Mouse (Mus musculus): ENCODE measurements around the gene Rasal3. TPM values are rescaled to one million over a fixed set of nuclear protein-coding genes. Genes with fewer than 3 reads are reported as not detected.

Gene Rasal3
- polyA plus RNA-seq (2012; rRNA removed): 2.0 and 2.1 TPM in 2 replicates
- polyA plus RNA-seq (2014; fragmentation: Nextera tagmentation; extraction: Ambion mirVana): 2.2 and 2.3 TPM in 2 replicates

GRCm38 (mm10) chr17:32403417-32403816, at the start of gene Rasal3:
Rasal3 (minus strand) TSS chr17:32403583.
- Histone ChIP-seq H3K36me3 (replicated peaks; ENCODE audit: control insufficient read depth, insufficient read depth, low read depth) (no peaks in the 10 kb centered on the region), H3K9ac (replicated peaks) (peak within 1 kb of the TSS; percentile 46), H3K4me2 (ENCODE audit: low read depth) (peak within 1 kb of the TSS; percentile 65), H3K4me1 (replicated peaks; ENCODE audit: control insufficient read depth in 2 of 2, insufficient read depth in 2 of 2, low read length in 1 of 2) (peaks cover 0 to 7% of the 10 kb centered on the region in 2 experiments; a peak in 2 of 4 replicates), H3K4me3 (ENCODE audit: insufficient read depth in 1 of 2, low read depth in 2 of 2, low read length in 2 of 2) (peak within 1 kb of the TSS; percentile 49 to 51), H3K27me3 (ENCODE audit: control insufficient read depth, insufficient read depth, low read length) (no peaks in the 10 kb centered on the region), H3K9me3 (ENCODE audit: control insufficient read depth, low read length) (no peaks in the 10 kb centered on the region), H3K27ac (no peak within 1 kb of the TSS)
- ATAC-seq (ENCODE audit: insufficient read depth): no peak
- DNase-seq (ENCODE audit: low read depth in 3 of 3, low spot score in 3 of 3): no peak
- 10% methylated on average over 7 of the region's 8 CpGs for WGBS (ENCODE audit: insufficient replicate concordance)
- TF ChIP-seq EP300 (IDR thresholded peaks at IDR 0.05; ENCODE audit: low read depth) (no peak), CTCF (IDR thresholded peaks at IDR 0.05; ENCODE audit: low read depth) (0 out of 2 replicates have a peak, but pooled peaks have one; percentile 5)

DNA sequence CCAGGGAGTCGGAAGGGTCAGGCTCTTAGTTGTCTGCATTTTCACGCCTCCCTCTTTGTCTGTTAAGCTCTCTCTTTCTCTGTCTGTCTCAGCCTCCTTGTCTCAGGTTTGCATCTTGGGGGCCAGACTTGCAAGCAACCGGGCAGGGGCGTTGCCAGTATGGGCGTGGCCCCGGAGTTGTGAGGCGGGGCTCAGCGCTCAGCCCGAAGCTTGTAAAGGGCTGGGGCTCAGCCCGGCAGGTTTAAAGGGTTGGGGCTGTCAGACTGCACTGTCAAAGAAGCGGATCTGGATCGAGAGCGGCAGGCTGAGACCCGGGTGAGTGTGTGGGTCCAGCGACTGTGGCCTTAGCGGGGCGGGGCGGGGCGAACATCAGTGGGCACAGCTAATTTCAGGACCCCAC, 49.1 kb upstream of the Rasal3 start, which contains the start of gene Cyp4f39:
Cyp4f39 (plus strand) TSS at position 242 of the 400 bp plus-strand sequence.
- peak within 1 kb of the TSS; percentile 59 for H3K4me2 ChIP-seq (ENCODE audit: low read depth)
- WGBS (ENCODE audit: insufficient replicate concordance): 3% methylated on average over 19 of the region's 19 CpGs
- no peak within 1 kb of the TSS for H3K27ac ChIP-seq
- no peak within 1 kb of the TSS for H3K9ac ChIP-seq (replicated peaks)
- DNase-seq (ENCODE audit: low read depth in 3 of 3, low spot score in 3 of 3) (peak; percentile 43 to 50 (median 48)), ATAC-seq (ENCODE audit: insufficient read depth) (peak; percentile 59; the same call in 1 of the 2 replicates)
- H3K36me3 ChIP-seq (replicated peaks; ENCODE audit: control insufficient read depth, insufficient read depth, low read depth): no peaks in the 10 kb centered on the region
- H3K27me3 ChIP-seq (ENCODE audit: control insufficient read depth, insufficient read depth, low read length): no peaks in the 10 kb centered on the region; the same call in 1 of the 2 replicates
- peak within 1 kb of the TSS in 1 of 2 experiments; percentile 18; a peak in 2 of 4 replicates for H3K4me3 ChIP-seq (ENCODE audit: insufficient read depth in 1 of 2, low read depth in 2 of 2, low read length in 2 of 2)
- H3K4me1 ChIP-seq (replicated peaks; ENCODE audit: control insufficient read depth in 2 of 2, insufficient read depth in 2 of 2, low read length in 1 of 2): peaks cover 27 to 32% of the 10 kb centered on the region in 2 experiments
- H3K9me3 ChIP-seq (ENCODE audit: control insufficient read depth, low read length): no peaks in the 10 kb centered on the region
- TF ChIP-seq EP300 (IDR thresholded peaks at IDR 0.05; ENCODE audit: low read depth): no peak
- TF ChIP-seq CTCF (IDR thresholded peaks at IDR 0.05; ENCODE audit: low read depth): no peak

DNA sequence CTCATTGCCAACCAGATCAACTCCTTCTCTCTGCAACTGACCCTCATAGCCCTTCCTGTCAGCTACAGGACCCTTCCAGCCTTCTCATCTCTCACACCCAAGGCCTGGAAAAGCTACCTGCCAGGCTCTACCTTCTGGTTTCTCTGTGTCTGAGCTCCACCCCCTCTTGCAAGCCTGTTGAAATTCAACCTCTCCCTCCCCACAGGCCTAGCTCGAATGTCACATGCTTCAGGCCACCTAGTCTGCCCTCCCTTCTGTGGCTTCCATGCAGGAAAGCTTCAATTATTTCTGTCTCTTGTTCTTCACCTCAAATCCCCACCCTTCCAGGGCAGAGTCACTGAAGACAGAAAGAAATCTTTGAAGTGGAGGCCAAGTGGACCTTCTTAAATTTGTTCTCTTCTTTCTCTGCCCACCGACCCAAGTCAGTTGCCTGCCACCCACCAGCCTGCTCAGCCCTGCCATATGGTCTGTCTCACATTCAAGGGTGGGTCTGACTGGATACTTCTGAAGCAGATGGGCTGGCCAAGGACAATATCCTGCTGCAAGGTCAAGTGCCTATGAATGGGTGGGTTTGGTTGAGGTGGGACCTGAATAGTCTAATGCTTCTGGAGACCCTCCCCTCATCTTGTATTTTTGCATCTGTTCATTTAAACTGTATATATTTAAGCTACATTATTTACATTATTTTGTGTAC, 47.6 kb upstream of the Rasal3 start:
- no peak overlapping the region for H3K9ac ChIP-seq (replicated peaks)
- 34% methylated on average over 2 of the region's 2 CpGs for WGBS (ENCODE audit: insufficient replicate concordance)
- no peak for DNase-seq (ENCODE audit: low read depth in 3 of 3, low spot score in 3 of 3)
- no peak overlapping the region for H3K27ac ChIP-seq
- no peaks in the 10 kb centered on the region; the same call in 1 of the 2 replicates for H3K27me3 ChIP-seq (ENCODE audit: control insufficient read depth, insufficient read depth, low read length)
- no peak overlapping the region for H3K4me3 ChIP-seq (ENCODE audit: insufficient read depth in 1 of 2, low read depth in 2 of 2, low read length in 2 of 2)
- H3K9me3 ChIP-seq (ENCODE audit: control insufficient read depth, low read length): no peaks in the 10 kb centered on the region
- H3K4me1 ChIP-seq (replicated peaks; ENCODE audit: control insufficient read depth in 2 of 2, insufficient read depth in 2 of 2, low read length in 1 of 2): peaks cover 26 to 27% of the 10 kb centered on the region in 2 experiments
- no peak overlapping the region for H3K4me2 ChIP-seq (ENCODE audit: low read depth)
- no peak for ATAC-seq (ENCODE audit: insufficient read depth)
- no peaks in the 10 kb centered on the region for H3K36me3 ChIP-seq (replicated peaks; ENCODE audit: control insufficient read depth, insufficient read depth, low read depth)
- no peak for TF ChIP-seq EP300 (IDR thresholded peaks at IDR 0.05; ENCODE audit: low read depth)
- no peak for TF ChIP-seq CTCF (IDR thresholded peaks at IDR 0.05; ENCODE audit: low read depth)

GRCm38 (mm10) chr17:32449042-32449441, 45.7 kb upstream of the Rasal3 start:
- no peak overlapping the region for H3K4me3 ChIP-seq (ENCODE audit: insufficient read depth in 1 of 2, low read depth in 2 of 2, low read length in 2 of 2)
- H3K36me3 ChIP-seq (replicated peaks; ENCODE audit: control insufficient read depth, insufficient read depth, low read depth): no peaks in the 10 kb centered on the region
- DNase-seq (ENCODE audit: low read depth in 3 of 3, low spot score in 3 of 3): no peak
- H3K4me2 ChIP-seq (ENCODE audit: low read depth): no peak overlapping the region
- H3K4me1 ChIP-seq (replicated peaks; ENCODE audit: control insufficient read depth in 2 of 2, insufficient read depth in 2 of 2, low read length in 1 of 2): peaks cover 14 to 15% of the 10 kb centered on the region in 2 experiments
- H3K27ac ChIP-seq: no peak overlapping the region
- no peak overlapping the region for H3K9ac ChIP-seq (replicated peaks)
- TF ChIP-seq EP300 (IDR thresholded peaks at IDR 0.05; ENCODE audit: low read depth) (no peak), CTCF (IDR thresholded peaks at IDR 0.05; ENCODE audit: low read depth) (peak; percentile 33; the same call in 1 of the 2 replicates)
- H3K27me3 ChIP-seq (ENCODE audit: control insufficient read depth, insufficient read depth, low read length): no peaks in the 10 kb centered on the region; the same call in 1 of the 2 replicates
- ATAC-seq (ENCODE audit: insufficient read depth): no peak
- H3K9me3 ChIP-seq (ENCODE audit: control insufficient read depth, low read length): no peaks in the 10 kb centered on the region
- 77% methylated on average over 1 of the region's 1 CpGs for WGBS (ENCODE audit: insufficient replicate concordance)

- no peaks in the 10 kb centered on the region for H3K9me3 ChIP-seq (ENCODE audit: control insufficient read depth, low read length)
- ATAC-seq (ENCODE audit: insufficient read depth): no peak
- H3K27ac ChIP-seq: no peak overlapping the region
- peaks cover 1 to 2% of the 10 kb centered on the region in 2 experiments for H3K4me1 ChIP-seq (replicated peaks; ENCODE audit: control insufficient read depth in 2 of 2, insufficient read depth in 2 of 2, low read length in 1 of 2)
- no peaks in the 10 kb centered on the region for H3K27me3 ChIP-seq (ENCODE audit: control insufficient read depth, insufficient read depth, low read length)
- H3K4me2 ChIP-seq (ENCODE audit: low read depth): no peak overlapping the region
- no peak overlapping the region for H3K4me3 ChIP-seq (ENCODE audit: insufficient read depth in 1 of 2, low read depth in 2 of 2, low read length in 2 of 2)
- DNase-seq (ENCODE audit: low read depth in 3 of 3, low spot score in 3 of 3): no peak
- TF ChIP-seq EP300 (IDR thresholded peaks at IDR 0.05; ENCODE audit: low read depth): no peak
- TF ChIP-seq CTCF (IDR thresholded peaks at IDR 0.05; ENCODE audit: low read depth): peak; percentile 43; the same call in 1 of the 2 replicates
- H3K36me3 ChIP-seq (replicated peaks; ENCODE audit: control insufficient read depth, insufficient read depth, low read depth): no peaks in the 10 kb centered on the region
- no peak overlapping the region for H3K9ac ChIP-seq (replicated peaks)
Observed at GRCm38 (mm10) chr17:32447195-32447594, 43.8 kb upstream of the Rasal3 start.

Data from liver, embryonic 14.5 days (tissue).